Mouse (Mus musculus) right cerebral cortex, postnatal 10 days (tissue): ENCODE data around the gene 1600014C10Rik.
A peak's percentile ranks its signal among the peaks of the same experiment; 100 is the strongest.

Experiments used
- DNase-seq, 2 experiments: peaks; one replicate each; pipeline ENCODE4 v3.0.0; 2021; ENCODE audit warnings: low spot score in 2 of 2

The 1600014C10Rik gene

DNA sequence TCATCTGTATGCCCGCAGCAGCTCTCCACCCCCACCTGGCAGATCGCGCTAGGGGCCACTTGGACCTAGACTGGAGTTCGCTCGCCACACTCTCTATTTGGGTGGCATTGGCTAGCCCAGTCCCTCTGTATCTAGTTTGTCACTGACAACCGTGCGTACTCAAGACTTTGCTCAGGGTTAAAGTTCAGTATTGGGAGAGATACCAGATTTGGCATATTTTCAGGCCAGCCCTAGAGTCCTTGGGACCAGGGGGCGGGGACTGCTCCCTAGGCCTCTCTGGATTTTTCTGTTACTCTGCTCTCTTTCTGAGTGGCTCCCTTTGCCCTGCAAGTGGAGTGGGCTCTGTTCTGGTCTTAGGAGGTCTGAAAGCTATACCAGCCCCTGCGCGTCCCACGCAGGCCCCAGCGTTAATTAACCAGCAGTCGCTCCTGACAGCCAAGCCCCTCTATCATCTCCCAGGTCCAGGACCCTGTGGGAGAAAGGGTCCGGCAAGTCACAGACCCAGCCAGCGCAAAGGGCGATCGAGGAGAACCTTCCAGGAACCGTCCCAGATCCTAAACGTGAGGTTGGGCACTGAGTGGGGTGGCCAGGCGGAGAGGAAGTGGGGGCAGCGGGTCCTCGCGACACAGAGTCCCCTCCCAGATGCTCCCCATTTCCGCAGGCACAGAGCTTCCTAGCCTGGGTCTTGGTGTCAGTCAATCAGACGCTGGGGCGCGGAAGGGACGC, at the start of gene 1600014C10Rik:
1600014C10Rik (plus strand) TSS at position 256 of the 726 bp plus-strand sequence.
- DNase-seq = peak in 1 of 2 experiments; percentile 42

DNA sequence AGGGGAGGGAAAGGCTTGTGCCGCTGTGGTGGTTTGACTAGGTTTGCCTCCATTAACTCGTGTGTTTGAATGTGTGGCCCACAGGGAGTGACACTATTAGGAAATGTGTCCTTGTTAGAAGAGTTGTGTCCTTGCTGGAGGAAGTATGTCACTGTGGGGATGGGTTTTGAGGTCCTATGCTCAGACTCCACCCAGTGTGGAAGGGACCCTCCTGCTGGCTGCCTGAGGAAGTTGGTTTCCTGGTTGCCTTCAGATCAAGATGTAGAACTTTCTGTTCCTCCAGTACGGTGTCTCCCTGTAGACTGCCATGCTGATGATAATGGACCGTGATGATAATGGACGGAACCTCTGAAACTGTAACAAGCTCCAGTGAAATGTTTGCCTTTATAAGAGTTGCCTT, 48.5 kb upstream of the 1600014C10Rik start:
- no peak for DNase-seq

DNA sequence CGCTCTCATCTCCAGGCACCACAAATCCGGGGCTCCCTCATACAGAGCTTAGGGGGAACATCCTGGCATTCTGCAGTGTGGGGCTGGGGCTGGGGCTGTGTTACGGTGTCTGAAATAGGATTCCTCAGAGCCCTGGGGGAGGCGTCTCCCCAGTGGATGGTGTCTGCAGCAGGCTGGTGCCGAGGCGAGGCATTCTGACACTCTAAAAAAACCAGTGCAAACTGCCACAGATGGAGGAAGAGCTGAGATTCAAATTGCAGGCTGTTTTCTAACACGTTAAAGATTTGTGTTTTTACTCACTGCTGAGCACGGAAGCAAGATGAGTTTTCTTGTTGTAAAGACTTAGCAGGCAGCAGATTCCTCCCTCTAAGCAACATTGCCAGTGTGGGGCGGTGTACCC, 42.7 kb upstream of the 1600014C10Rik start:
- DNase-seq = peak; percentile 73 to 86

DNA sequence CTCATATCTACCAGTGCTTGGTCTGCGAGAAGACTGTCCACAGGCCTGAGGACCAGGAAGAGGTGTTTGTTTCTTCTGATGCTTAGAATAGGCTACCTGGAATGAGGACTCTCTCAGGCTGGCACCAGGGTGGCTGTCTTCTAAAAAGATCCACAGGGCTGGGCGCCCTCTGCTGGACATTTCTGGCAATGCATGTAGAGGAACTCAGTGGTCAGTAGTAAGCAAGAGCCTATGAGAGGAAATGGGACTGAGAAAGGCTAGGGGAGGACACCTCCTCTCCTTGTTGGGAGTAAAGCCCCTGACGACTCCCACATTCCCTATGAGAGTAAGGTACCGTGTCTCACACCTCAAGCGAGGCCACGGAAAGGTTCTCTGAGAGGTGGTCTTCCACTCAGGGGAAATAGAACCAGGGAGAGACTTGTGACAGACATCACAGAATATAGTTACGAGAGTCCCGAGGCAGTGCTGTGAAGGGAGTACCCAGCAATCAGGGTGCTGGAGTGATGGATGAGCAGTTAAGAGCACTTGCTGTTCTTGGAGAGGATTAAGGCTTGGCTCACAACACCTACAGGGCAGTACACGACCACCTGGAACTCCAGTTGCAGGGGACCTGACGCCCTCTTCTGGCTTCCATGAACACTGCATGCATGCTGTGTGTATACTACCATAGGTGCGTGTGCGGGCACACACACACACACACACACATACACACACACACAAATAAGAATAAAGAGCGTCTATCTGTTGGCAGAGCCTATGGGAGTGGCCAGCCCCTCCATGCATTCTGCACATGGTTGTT, 41.1 kb upstream of the 1600014C10Rik start:
- peak; percentile 84 to 90 for DNase-seq

DNA sequence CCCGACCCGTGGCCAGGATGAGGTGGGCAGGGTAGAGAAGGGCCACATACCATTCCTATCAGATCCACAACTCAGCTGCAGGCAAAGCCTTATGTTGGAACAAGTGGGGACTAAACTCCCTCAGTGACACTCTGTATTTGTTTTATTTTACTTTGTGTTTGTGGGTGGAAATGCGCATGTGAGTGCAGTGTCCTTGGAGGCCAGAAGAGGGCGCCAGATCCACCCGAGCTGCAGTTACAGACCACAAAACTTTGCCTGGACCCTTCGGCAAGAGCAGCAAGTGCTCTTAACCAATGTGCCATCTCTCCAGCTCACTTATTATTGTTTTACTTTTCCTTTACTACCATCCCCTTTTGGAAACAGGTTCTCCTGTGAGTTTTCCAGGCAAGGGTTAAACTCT, 35.5 kb upstream of the 1600014C10Rik start:
- DNase-seq = no peak

DNA sequence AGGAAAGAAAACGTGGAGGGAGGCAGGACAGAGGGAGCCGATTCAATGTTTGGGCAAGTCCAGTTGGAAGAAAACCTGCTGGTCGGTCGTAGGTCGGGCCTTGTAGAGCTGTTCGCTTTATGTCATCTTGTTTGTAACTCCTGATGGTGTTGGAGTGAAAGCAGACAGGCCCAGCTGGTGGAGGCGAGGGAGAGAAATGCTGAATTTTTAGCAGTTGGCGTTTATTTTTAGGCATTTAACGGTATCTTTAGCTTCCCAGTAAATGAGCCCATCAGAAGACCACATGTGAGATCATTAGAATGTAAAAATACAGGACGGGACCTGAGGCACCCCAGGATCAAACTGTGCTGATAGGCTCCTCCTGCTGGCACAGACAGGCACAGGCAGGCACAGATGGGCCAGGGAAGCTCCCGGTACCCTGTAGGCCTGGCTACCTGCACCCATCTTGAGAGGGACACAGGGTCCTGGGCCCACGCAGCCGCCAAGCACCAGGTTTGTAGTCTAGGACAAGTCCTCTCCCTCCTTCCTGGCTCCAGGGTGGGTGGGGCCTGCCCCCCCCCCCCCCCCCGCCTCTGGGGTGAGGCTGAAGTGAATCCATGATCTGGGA, 31.2 kb upstream of the 1600014C10Rik start:
- DNase-seq = peak; percentile 53 to 78

DNA sequence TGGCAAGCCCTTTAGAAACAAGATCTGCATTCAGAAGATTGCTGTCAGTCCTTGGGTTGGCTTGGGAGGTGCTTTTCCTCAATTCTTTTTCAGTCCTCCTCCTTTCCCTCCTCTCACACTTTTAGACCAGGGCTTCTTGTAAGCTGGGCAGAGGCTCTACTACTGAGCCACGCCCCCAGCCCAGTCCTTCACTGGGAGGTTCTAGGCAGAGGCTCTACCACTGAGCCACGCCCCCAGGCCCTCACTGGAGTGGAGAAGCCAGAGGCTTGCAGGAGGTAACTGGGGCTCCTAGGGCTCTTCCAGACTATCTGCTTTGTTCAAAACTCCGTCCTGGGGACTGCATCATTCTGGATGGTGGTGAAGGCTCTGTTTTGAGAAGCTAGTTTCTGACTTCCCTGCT, 30.4 kb upstream of the 1600014C10Rik start:
- no peak for DNase-seq

DNA sequence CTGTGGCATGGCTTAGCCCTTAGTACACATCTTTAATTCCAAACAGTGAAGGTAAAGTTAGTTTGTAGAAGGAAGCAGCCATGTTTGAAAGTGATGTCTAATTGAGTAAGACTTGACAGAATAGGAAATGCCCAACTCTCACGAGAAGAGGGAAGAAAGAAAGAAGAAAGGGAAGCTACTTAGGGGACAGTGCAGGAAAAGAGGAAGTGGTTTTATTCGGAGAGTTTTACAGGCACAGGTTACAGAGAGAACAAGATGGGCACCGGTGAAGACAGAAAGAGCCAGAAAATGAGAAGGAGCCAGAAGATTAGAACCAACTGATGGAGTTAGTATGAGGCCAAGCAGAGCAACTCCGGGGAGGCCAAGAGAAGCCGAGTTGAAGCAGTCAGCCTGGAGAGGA, 27.2 kb upstream of the 1600014C10Rik start:
- no peak for DNase-seq

DNA sequence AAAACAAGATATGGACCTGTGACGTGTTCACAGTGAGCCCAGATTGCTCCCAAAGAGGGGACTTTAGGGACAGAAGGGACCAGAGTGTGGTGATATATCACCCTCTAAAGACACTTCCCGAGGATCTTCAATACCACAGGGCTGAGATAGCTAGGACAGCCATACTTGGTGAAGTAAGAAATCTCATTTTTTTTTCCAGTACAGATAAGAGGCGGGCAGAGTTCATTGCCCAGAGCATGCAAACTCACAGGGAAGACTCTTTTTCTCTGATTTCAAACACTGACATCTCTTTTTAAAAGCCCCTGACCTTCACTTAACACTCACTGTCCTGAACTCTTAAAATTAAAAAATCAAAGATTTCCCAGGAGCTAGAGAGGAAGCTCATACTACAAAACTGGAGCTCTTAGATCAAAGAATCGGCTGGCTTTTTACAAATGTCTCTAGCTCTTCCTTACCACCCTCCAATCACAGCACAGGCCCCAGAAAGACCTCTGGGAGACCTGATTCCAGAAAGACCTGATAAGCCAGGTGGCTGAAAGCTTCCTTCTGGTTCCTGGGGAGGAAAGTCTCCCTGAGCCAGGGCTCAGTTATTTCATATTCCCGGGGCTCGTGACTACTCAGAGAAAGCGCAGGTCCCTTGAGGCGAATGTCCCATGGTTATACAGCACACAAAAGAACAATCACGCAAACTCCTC, 24.1 kb upstream of the 1600014C10Rik start:
- no peak for DNase-seq

DNA sequence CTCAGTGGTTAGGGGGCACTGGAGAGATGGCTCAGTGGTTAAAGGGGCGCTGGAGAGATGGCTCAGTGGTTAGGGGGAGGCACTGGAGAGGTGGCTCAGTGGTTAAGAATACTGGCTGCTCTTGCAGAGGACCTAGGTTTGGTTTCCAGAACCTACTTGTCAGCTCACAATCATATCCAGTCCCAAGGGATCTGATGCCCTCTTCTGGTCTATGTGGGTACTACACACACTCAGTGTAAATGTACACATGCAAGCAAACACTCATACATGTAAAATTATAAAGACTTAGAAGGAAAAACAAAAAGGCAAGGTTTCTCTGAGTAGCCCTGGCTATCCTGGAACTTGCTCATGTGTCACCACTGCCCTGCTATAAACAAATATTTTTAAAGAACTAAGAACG, 21.6 kb upstream of the 1600014C10Rik start:
- DNase-seq = no peak

DNA sequence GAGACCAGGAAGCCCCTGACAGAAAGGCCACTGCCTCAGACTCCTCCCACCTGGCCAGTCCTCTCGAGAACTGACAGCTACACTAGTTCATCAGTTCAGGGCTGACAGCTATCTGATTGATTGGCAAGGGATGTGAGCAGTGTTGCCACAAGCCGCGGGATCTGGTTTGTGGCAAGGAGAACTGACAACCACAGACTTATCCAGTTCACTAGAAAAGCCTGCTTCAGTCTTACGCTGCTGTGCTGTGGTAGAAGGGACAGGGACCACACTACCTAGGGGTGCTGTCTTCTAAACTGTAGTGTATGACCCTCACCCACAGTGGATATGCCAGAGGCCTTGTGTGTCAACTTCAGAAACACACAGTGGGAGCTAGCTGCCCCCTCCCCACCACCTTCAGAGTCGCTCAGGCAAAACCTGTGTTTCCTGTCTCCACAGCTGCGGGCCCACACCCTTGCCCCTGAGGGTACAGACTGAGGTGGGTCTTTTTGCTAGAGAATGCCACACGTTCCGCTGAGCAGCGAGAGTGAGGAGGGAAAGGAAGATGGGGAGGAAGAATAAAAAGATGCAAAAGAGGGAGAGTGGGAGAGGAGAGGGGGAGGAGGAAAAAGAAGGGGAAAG, 19.5 kb upstream of the 1600014C10Rik start:
- no peak for DNase-seq

DNA sequence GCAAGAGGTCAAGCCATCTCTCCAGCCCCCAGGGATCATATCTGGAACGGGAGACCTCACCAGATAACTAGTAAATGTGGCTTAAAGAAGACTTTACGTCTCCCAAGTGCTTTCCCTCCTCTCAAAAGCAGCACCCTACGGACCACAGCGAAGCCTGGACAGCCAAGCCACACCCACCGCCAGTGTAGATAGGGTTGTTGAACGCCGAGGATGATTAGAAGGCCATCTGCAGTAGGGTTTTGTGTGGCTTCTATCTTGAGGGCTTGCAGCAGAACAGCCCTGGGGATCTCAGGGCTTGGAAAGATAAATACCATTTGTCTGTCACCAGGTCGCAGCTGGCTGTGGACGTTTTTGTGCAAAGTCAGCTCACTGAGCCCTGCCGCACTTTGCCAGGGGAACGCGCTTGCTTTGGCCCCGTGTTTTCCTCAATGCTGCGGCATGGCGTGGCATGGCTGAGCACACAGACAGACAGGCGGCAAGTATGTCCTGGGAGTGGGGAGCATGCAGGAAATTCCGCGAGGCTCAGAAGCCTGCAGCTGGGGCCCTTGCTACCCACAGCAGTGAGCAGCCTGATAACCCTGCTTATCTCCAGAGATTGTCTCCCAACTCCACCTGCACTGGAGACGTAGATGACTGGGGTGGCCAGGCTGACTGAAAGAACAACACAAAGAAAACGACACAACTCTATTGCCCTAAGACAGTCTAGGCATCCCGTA, 15.9 kb upstream of the 1600014C10Rik start:
- DNase-seq = no peak

DNA sequence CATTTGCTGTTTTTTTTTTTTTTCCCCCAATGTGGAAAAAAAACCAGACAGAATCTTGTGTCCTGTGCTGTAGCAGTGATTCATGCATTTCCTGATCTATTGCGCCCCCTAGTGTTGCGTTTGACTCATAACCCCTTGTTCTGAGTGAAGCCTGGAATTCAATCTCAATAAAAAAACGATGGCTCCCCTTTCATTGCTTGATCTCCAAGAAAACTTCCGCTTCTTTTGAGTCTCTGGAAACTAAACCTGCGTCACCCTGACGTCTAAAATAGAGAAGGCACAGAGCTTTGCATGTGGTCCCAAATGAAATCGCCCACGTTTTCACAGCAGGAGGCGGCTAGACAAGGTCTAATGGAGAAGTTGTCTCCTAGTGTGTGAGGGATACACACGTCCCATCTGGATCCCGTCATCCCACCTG, 15.3 kb upstream of the 1600014C10Rik start:
- DNase-seq = peak; percentile 81 to 83

DNA sequence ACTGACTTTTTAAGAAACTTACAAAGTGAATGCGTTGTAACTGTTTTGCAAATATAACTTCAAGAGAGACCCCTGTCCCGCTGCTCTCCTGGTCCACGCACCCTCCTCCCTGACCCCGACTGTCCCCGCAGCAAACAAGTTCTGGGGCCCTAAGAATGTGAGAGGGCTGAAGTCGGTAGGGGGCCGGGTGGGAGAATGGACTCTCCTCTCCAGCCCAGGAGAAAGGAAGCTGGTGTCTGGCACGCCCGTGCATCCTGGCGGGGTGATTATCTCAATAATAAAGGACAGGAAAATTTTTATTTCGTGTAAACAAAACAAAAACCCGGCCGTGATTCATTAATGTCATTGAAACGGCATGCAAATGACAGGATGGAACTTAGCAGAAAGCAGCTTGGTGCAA, 9.1 kb upstream of the 1600014C10Rik start:
- DNase-seq = no peak

DNA sequence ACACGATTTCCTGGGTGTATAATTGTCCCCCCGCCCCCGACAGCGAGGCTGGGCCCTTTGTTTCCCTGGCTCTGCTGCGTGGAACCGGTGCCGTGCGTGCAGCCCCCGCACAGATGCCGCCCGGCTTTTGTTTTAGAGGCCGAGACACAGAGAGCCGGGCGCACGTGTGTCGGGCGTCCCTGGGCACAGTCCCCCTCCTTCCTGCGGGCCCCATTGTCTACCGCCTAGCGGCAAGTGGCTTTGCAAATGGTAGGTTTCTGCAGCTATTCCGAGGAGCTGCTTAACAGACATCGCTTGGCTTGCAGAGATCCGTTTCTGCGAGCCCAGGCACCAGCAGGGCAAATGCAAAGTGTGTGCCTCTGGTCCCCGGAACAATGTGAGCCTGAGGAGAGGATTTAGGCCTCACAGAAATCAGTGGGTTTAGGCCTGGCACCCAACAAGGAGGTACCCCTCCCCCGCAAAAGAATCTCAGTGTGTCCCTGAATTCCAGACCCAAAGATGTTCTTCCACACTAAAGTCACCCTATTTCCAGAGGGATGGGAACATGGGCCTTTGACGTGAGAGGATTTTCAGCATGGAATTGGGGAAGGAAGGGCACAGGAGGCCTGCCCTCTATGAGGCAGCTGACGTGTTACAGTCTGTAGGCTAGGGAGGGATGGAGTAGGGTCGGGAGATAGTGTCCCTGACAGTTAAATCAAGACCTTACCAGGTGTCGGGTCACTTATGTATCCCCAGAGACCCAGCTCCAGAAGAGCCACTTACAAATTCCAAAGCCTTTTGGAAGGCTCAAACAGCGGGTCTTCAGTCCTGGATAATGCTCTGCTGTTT, 8.5 kb upstream of the 1600014C10Rik start:
- DNase-seq = peak; percentile 60 to 72

DNA sequence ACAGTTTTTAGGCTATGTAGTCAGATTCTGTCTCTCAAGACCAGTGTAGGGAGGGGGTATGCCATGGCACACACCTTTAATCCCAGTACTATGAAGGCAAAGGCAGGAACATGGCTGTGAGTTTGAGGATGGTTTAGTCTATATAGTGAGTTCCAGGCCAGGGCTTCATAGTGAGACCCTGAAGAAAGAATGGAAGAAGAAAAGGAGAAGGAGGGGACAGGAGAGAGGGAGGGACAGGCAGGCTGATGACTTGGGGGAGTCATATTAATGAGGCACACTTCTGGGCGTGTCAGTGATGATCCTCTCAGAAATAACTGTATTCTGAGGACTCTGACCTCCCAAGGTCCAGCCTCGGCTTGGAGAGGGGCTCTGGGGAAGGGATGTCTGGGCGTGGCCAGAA, 7.0 kb upstream of the 1600014C10Rik start:
- DNase-seq = no peak

DNA sequence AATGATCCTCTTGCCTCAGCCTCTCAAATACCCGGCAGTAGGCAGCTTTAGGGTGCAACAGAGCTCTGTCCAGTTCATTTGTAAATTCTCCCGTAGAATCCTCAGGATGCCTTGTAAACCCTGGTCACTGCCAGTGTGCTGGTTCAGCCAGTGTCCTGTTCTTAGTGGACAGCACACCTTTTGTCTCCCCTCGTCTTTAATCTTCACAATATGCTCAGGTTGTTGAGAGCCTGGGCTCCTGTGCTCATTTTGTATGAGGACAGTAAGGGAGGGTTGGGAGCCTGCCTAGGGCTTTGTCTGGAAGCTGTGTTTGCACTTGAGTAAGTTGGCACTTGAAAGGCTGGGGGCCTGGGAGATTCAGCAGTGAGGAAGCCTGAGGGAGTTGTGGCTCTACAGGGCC, 3.1 kb upstream of the 1600014C10Rik start:
- no peak for DNase-seq

DNA sequence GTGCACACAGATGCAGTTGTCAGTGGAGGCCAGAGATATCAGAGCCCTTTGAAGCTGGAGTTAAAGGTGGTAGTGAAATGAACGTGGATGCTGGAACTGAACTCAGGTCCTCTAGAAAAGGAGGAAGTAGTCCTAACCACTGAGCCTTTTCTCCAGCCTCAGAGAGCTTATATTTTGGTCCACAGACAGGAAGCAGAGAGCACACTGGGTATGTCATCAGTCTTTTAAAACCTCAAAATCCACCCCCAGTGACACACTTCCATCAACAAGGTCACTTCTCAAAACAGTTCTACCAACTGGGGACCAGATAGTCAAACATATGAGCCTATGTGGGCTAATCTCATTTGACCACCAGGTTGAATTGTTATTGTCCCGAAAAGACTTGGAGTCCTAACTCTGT, 1.7 kb upstream of the 1600014C10Rik start:
- no peak for DNase-seq

DNA sequence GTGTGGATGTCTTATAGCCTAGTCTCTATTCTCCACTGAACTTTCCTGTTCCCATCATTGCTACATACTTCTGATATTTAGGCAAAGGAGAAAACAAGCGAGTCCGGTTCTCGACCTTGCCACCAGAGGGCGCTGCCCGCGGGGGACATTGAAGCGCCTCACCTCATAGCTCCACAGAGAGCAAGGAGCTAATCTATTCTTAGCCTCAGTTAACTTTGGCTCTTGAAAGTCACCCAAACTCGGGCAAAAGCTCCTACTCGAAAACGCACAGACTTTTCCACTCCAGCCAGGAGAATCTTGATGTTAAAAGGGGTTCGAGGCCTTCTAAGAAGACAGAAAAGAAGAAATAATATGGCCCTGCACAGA, 438 bp upstream of the 1600014C10Rik start:
- peak; percentile 72 to 85 for DNase-seq
